Mouse (Mus musculus) MEL (cell line): ENCODE results near the gene Arhgef3. TPM values are rescaled to one million over a fixed set of nuclear protein-coding genes. Genes with fewer than 3 reads are reported as not detected.

Experiments
- DNase-seq: peaks from one replicate; pipeline ENCODE4 v3.0.0; 2011; ENCODE audit warnings: low read depth, low spot score
- H3K27ac ChIP-seq: 2 replicates; pipeline ENCODE4 v1.5.1; 2012; ENCODE audit warnings: low read depth, mild to moderate bottlenecking, control low read depth, low read length, moderate library complexity; ENCODE audit not compliant: control insufficient read depth
- H3K27me3 ChIP-seq, 2 experiments: fragments of 150-350 bp in 1 of 2; sonication (generic) in 1 of 2; 2 replicates each; pipeline ENCODE4 v1.6.1; 2012; ENCODE audit warnings: low read length in 2 of 2, mild to moderate bottlenecking in 2 of 2, improper control_type of control experiment in 1 of 2, moderate library complexity in 1 of 2; ENCODE audit not compliant: insufficient read depth in 2 of 2, control insufficient read depth in 1 of 2
- H3K36me3 ChIP-seq, 2 experiments: 2 replicates each; pipeline ENCODE4 v1.6.1; 2012 to 2014; ENCODE audit warnings: low read length in 2 of 2, improper control_type of control experiment in 1 of 2, inconsistent platforms in 1 of 2, mild to moderate bottlenecking in 1 of 2; ENCODE audit not compliant: insufficient read depth in 2 of 2, control insufficient read depth in 1 of 2
- H3K4me1 ChIP-seq, 2 experiments: fragments of 150-350 bp in 1 of 2; sonication (generic) in 1 of 2; 2 replicates each; pipeline ENCODE4 v1.6.1; 2012; ENCODE audit warnings: low read length in 2 of 2, improper control_type of control experiment in 1 of 2, mild to moderate bottlenecking in 1 of 2; ENCODE audit not compliant: insufficient read depth in 2 of 2, control insufficient read depth in 1 of 2
- H3K4me3 ChIP-seq, 2 experiments: fragments of 150-350 bp in 1 of 2; sonication (generic) in 1 of 2; 2 replicates each; pipeline ENCODE4 v1.5.1; 2012; ENCODE audit warnings: low read depth in 2 of 2, low read length in 2 of 2, mild to moderate bottlenecking in 2 of 2, moderate library complexity in 2 of 2, control low read depth in 1 of 2, improper control_type of control experiment in 1 of 2; ENCODE audit not compliant: control insufficient read depth in 1 of 2, insufficient read depth in 1 of 2
- H3K79me2 ChIP-seq: 2 replicates; pipeline ENCODE4 v1.6.1; 2012; ENCODE audit warnings: mild to moderate bottlenecking, low read length, moderate library complexity; ENCODE audit not compliant: control insufficient read depth, poor library complexity, insufficient read depth
- H3K9ac ChIP-seq: 2 replicates; pipeline ENCODE4 v1.6.1; 2012; ENCODE audit warnings: low read depth, mild to moderate bottlenecking, control low read depth, low read length, moderate library complexity; ENCODE audit not compliant: control insufficient read depth, poor library complexity, severe bottlenecking
- H3K9me3 ChIP-seq: fragments of 150-350 bp; sonication (generic); replicated peaks from 2 replicates; pipeline ENCODE4 v1.6.1; 2012; ENCODE audit warnings: mild to moderate bottlenecking, low read length, improper control_type of control experiment, moderate library complexity; ENCODE audit not compliant: insufficient read depth
- BHLHE40 ChIP-seq: IDR thresholded peaks from 2 replicates; pipeline ENCODE4 v1.6.1; 2012; ENCODE audit warnings: low read depth, mild to moderate bottlenecking, inconsistent platforms, low read length, improper control_type of control experiment, borderline replicate concordance
- CHD1 ChIP-seq: IDR thresholded peaks from 2 replicates; pipeline ENCODE4 v1.6.1; 2012; ENCODE audit warnings: low read depth, mild to moderate bottlenecking, inconsistent platforms, low read length, improper control_type of control experiment
- CTCF ChIP-seq, 3 experiments: IDR thresholded peaks in 2 of 3; conservative IDR thresholded peaks in 1 of 3; 2 replicates each; pipeline ENCODE4 v1.5.1; 2011 to 2012; ENCODE audit warnings: low read length in 3 of 3, low read depth in 2 of 3, mild to moderate bottlenecking in 2 of 3, improper control_type of control experiment in 1 of 3, inconsistent platforms in 1 of 3, mixed read lengths in 1 of 3, moderate library complexity in 1 of 3; ENCODE audit not compliant: control insufficient read depth in 1 of 3, insufficient read depth in 1 of 3, poor library complexity in 1 of 3, severe bottlenecking in 1 of 3
- E2F4 ChIP-seq: IDR thresholded peaks from 2 replicates; pipeline ENCODE4 v1.6.1; 2011; ENCODE audit warnings: low read depth, low read length, improper control_type of control experiment, borderline replicate concordance
- ELF1 ChIP-seq: IDR thresholded peaks from 2 replicates; pipeline ENCODE4 v1.6.1; 2014; ENCODE audit warnings: low read depth, mild to moderate bottlenecking, inconsistent platforms, low read length, improper control_type of control experiment, moderate library complexity
- EP300 ChIP-seq, 2 experiments: IDR thresholded peaks; 2 replicates each; pipeline ENCODE4 v1.6.1; 2011; ENCODE audit warnings: improper control_type of control experiment in 2 of 2, low read length in 2 of 2, low read depth in 1 of 2, mild to moderate bottlenecking in 1 of 2
- ETS1 ChIP-seq: IDR thresholded peaks from 2 replicates; pipeline ENCODE4 v1.6.1; 2012; ENCODE audit warnings: low read depth, mild to moderate bottlenecking, inconsistent platforms, low read length, improper control_type of control experiment, moderate library complexity
- GABPA ChIP-seq: IDR thresholded peaks from 2 replicates; pipeline ENCODE4 v1.6.1; 2012; ENCODE audit warnings: low read depth, mild to moderate bottlenecking, inconsistent platforms, low read length, improper control_type of control experiment, moderate library complexity
- MAX ChIP-seq: IDR thresholded peaks from 2 replicates; pipeline ENCODE4 v1.6.1; 2011; ENCODE audit warnings: low read length, improper control_type of control experiment
- MAZ ChIP-seq: IDR thresholded peaks from 2 replicates; pipeline ENCODE4 v1.6.1; 2012; ENCODE audit warnings: low read depth, mild to moderate bottlenecking, inconsistent platforms, low read length, improper control_type of control experiment
- MYB ChIP-seq: IDR thresholded peaks from 2 replicates; pipeline ENCODE4 v1.6.1; 2011; ENCODE audit warnings: mild to moderate bottlenecking, low read depth, low read length, improper control_type of control experiment
- MYC ChIP-seq: IDR thresholded peaks from 2 replicates; pipeline ENCODE4 v1.6.1; 2011; ENCODE audit warnings: low read depth, mild to moderate bottlenecking, low read length, improper control_type of control experiment, moderate library complexity
- NELFE ChIP-seq: IDR thresholded peaks from 2 replicates; pipeline ENCODE4 v1.6.1; 2011; ENCODE audit warnings: low read depth, low read length, improper control_type of control experiment
- NRF1 ChIP-seq: IDR thresholded peaks from 2 replicates; pipeline ENCODE4 v1.6.1; 2014; ENCODE audit warnings: low read depth, mild to moderate bottlenecking, inconsistent platforms, low read length, improper control_type of control experiment, moderate library complexity; ENCODE audit not compliant: poor library complexity, insufficient read depth, severe bottlenecking
- POLR2A ChIP-seq, 2 experiments: IDR thresholded peaks; 2 replicates each; pipeline ENCODE4 v1.6.1; 2011 to 2012; ENCODE audit warnings: low read length in 2 of 2, mild to moderate bottlenecking in 2 of 2, control low read depth in 1 of 2, improper control_type of control experiment in 1 of 2, low read depth in 1 of 2, moderate library complexity in 1 of 2; ENCODE audit not compliant: control insufficient read depth in 1 of 2, insufficient read depth in 1 of 2, poor library complexity in 1 of 2
- POLR2AphosphoS2 ChIP-seq: IDR thresholded peaks from 2 replicates; pipeline ENCODE4 v1.6.1; 2011; ENCODE audit warnings: low read length, improper control_type of control experiment
- POLR2AphosphoS5 ChIP-seq: IDR thresholded peaks from 2 replicates; pipeline ENCODE4 v1.6.1; 2012; ENCODE audit warnings: low read depth, borderline replicate concordance, mild to moderate bottlenecking, inconsistent platforms, low read length, moderate library complexity, mixed read lengths
- RCOR1 ChIP-seq: IDR thresholded peaks from 2 replicates; pipeline ENCODE4 v1.6.1; 2012; ENCODE audit warnings: low read depth, mild to moderate bottlenecking, inconsistent platforms, low read length, improper control_type of control experiment
- TAL1 ChIP-seq: IDR thresholded peaks from 2 replicates; pipeline ENCODE4 v1.6.1; 2012; ENCODE audit warnings: mild to moderate bottlenecking, inconsistent platforms, low read length, moderate library complexity, mixed read lengths
- TCF12 ChIP-seq: IDR thresholded peaks from 2 replicates; pipeline ENCODE4 v1.6.1; 2014; ENCODE audit warnings: low read depth, mild to moderate bottlenecking, inconsistent platforms, low read length, improper control_type of control experiment, moderate library complexity
- UBTF ChIP-seq: IDR thresholded peaks from 2 replicates; pipeline ENCODE4 v1.6.1; 2012; ENCODE audit warnings: low read depth, mild to moderate bottlenecking, inconsistent platforms, low read length, improper control_type of control experiment, moderate library complexity, borderline replicate concordance; ENCODE audit not compliant: insufficient read depth
- USF1 ChIP-seq: IDR thresholded peaks from 2 replicates; pipeline ENCODE4 v1.6.1; 2014; ENCODE audit warnings: low read depth, mild to moderate bottlenecking, inconsistent platforms, low read length, improper control_type of control experiment, moderate library complexity
- USF2 ChIP-seq, 2 experiments: IDR thresholded peaks; 2 replicates each; pipeline ENCODE4 v1.6.1; 2011 to 2012; ENCODE audit warnings: improper control_type of control experiment in 2 of 2, low read length in 2 of 2, borderline replicate concordance in 1 of 2, inconsistent platforms in 1 of 2, low read depth in 1 of 2, mild to moderate bottlenecking in 1 of 2; ENCODE audit not compliant: insufficient read depth in 1 of 2
- ZC3H11A ChIP-seq: IDR thresholded peaks from 2 replicates; pipeline ENCODE4 v1.6.1; 2012; ENCODE audit warnings: low read depth, mild to moderate bottlenecking, inconsistent platforms, low read length, improper control_type of control experiment
- ZMIZ1 ChIP-seq: IDR thresholded peaks from 2 replicates; pipeline ENCODE4 v1.6.1; 2012; ENCODE audit warnings: low read depth, mild to moderate bottlenecking, inconsistent platforms, low read length, improper control_type of control experiment, moderate library complexity
- polyA plus RNA-seq, 2 experiments: library from polyadenylated mRNA; stranded (reverse) in 1 of 2; unstranded in 1 of 2; fragments of >175 nt in 1 of 2; fragments of >200 nt in 1 of 2; gene quantifications; 2 replicates each; pipeline versions ENCODE4 v1.2.1 to v1.2.4; 2012; ENCODE audit warnings: low replicate concordance in 2 of 2, low read depth in 1 of 2; ENCODE audit not compliant: insufficient read length in 2 of 2, insufficient read depth in 1 of 2, missing spikeins in 1 of 2
- total RNA-seq: library from RNA; depleted of rRNA; stranded (reverse); fragments of 300-350 nt; gene quantifications from 2 replicates; pipeline ENCODE4 v1.2.3, GENCODE M21; 2012

Arhgef3 gene
- total and polyA plus RNA-seq, 3 experiments, result 2.1 to 2.7 TPM; not detected in 1

GRCm38 (mm10) chr14:27199119-27199518 is 84.4 kb downstream of the Arhgef3 start:
- Histone ChIP-seq H3K4me3 (no peak overlapping the region), H3K9me3 (no peaks in the 10 kb centered on the region), H3K4me1 (no peaks in the 10 kb centered on the region), H3K36me3 (no peaks in the 10 kb centered on the region), H3K79me2 (no peaks in the 10 kb centered on the region), H3K27me3 (0 out of 4 replicates have a peak, but pooled peaks cover 0 to 2% of the 10 kb centered on the region in 2 experiments), H3K27ac (no peak overlapping the region), H3K9ac (no peak overlapping the region)
- TF ChIP-seq EP300 (IDR thresholded peaks at IDR 0.05; ENCODE audit: low read depth in 1 of 2, low read length in 2 of 2) (no peak), ZC3H11A (no peak), E2F4 (no peak), RCOR1 (no peak), POLR2AphosphoS5 (no peak), NRF1 (no peak), MYB (no peak), GABPA (no peak), CTCF (IDR thresholded peaks at IDR 0.05 in 2 of 3, conservative IDR thresholded peaks at IDR 0.05 in 1 of 3; ENCODE audit: control insufficient read depth in 1 of 3, insufficient read depth in 1 of 3, low read depth in 2 of 3, low read length in 3 of 3, poor library complexity in 1 of 3, severe bottlenecking in 1 of 3) (no peak), USF1 (no peak), UBTF (no peak), MYC (no peak), ZMIZ1 (no peak), POLR2A (IDR thresholded peaks at IDR 0.05; ENCODE audit: control insufficient read depth in 1 of 2, insufficient read depth in 1 of 2, low read depth in 1 of 2, low read length in 2 of 2, poor library complexity in 1 of 2) (no peak), NELFE (no peak), BHLHE40 (no peak), TAL1 (no peak), ETS1 (no peak), MAX (no peak), TCF12 (no peak)
- DNase-seq, result no peak

GRCm38 (mm10) chr14:27199870-27200269 is 85.2 kb downstream of the Arhgef3 start:
- Histone ChIP-seq H3K27ac (no peak overlapping the region), H3K4me1 (no peaks in the 10 kb centered on the region), H3K79me2 (no peaks in the 10 kb centered on the region), H3K9ac (no peak overlapping the region), H3K27me3 (0 out of 4 replicates have a peak, but pooled peaks cover 0 to 2% of the 10 kb centered on the region in 2 experiments), H3K9me3 (no peaks in the 10 kb centered on the region), H3K4me3 (no peak overlapping the region), H3K36me3 (no peaks in the 10 kb centered on the region)
- no peak for DNase-seq
- TF ChIP-seq CHD1 (no peak), POLR2AphosphoS2 (no peak), MYC (no peak), ELF1 (no peak), MAZ (no peak), TCF12 (no peak), CTCF (IDR thresholded peaks at IDR 0.05 in 2 of 3, conservative IDR thresholded peaks at IDR 0.05 in 1 of 3; ENCODE audit: control insufficient read depth in 1 of 3, insufficient read depth in 1 of 3, low read depth in 2 of 3, low read length in 3 of 3, poor library complexity in 1 of 3, severe bottlenecking in 1 of 3) (no peak), BHLHE40 (no peak), MYB (no peak), USF2 (IDR thresholded peaks at IDR 0.05; ENCODE audit: borderline replicate concordance in 1 of 2, insufficient read depth in 1 of 2, low read depth in 1 of 2, low read length in 2 of 2) (no peak)
